Mouse (Mus musculus) thymus, adult 2 months (tissue): ENCODE data around the gene Stx6.

ENCODE experiments used
- CTCF ChIP-seq: fragments of 200-500 bp; IDR thresholded peaks from 2 replicates; pipeline ENCODE4 v1.5.1; 2012; ENCODE audit warnings: mild to moderate bottlenecking, control low read depth, low read length, moderate library complexity, borderline replicate concordance; ENCODE audit not compliant: control insufficient read depth, poor library complexity, insufficient read depth; ENCODE audit errors: extremely low read depth
- POLR2A ChIP-seq: fragments of 200-500 bp; IDR thresholded peaks from 2 replicates; pipeline ENCODE4 v1.6.1; 2012; ENCODE audit warnings: mild to moderate bottlenecking, low read length, control low read depth, moderate library complexity; ENCODE audit not compliant: control insufficient read depth, poor library complexity, insufficient read depth; ENCODE audit errors: extremely low read depth

DNA sequence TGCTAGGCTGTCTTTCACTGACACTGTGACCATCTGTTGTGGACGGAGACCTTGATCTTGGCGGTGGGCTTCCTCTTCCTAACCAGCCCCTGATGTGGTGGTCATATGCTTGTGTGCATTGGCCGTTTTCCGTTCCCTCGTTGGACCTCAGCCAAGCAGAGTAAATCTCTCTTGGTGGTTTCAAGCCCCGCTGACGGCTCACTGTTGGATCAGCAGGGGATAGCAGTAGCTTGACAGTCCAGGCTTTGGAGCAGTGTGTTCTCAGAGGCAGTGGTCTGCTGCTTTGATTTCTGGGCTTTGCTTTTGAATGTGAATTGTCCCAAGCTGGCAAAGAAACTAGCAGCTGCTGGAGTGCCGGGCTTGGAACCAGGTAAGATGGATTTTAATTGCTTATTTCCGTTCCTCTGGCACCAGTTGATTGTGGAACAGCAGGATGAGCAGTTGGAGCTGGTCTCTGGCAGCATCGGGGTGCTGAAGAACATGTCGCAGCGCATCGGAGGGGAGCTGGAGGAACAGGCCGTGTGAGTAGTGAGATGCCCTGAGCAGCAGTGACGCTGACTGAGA lies 34.4 kb downstream of the Stx6 start:
- TF ChIP-seq CTCF = no peak
- TF ChIP-seq POLR2A = no peak
